Mouse (Mus musculus): Measurements from ENCODE around the gene Anxa4.
A peak's percentile ranks its signal among the peaks of the same experiment; 100 is the strongest.

The Anxa4 gene

DNA sequence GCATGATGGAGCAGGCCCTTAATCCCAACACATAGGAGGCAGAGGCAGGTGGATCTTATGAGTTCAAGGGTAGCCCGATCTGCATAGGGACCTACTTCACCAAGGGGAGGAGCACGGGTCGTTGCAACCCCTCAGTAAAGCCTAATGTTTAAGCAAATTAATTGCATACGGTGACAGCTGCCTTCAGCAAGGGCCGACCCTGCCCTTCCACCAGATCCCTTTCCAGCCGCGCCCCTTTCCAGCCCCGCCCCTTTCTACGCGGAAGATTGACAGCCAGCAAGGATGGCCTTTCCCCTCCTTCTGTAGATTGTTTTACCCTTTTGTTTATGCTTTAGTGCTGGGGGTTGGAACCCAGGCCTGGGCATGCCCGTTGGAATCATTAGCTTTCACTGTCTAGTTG, 8.0 kb upstream of the Anxa4 start:
- DNase-seq (ENCODE audit: low read depth, low spot score): no peak

DNA sequence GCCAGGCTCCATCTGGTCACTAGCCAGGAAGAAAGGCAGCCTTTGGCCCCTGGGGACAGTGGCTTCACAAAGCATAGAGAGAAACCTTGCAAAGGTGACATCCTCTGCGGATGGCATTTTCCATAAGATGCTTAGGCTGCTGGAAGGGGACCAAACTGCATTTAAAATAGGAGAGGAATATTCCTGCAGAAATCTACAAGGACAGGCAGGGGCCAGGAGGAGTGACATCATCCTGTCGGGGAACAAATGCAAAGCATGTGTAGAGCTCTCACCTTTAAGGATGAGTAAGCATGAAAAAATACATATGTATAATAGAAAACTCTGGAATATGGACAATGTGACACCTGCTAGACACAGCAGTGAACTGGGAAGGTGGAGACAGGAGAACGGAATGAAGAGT, 7.1 kb upstream of the Anxa4 start:
- no peak for DNase-seq (ENCODE audit: low read depth, low spot score)

DNA sequence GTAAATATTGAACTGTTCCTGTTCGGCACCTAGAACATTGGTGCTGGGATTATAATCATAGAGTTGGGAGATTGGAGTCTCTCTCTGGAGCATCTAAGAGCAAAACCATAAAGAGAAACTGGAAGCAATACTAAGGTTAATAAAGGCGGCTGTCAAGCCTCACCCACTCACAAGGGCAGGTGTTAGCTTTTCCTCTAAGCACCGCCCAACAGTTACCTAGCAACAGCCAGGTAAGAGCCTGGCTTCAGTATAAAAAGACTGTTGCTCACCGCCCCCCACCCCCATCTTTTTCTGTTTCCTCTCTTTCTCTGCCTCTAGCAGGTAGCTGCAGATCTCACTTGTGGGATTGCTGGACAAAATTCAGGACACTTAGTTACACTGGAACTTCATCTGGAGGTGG, 4.1 kb upstream of the Anxa4 start:
- no peak for DNase-seq (ENCODE audit: low read depth, low spot score)

DNA sequence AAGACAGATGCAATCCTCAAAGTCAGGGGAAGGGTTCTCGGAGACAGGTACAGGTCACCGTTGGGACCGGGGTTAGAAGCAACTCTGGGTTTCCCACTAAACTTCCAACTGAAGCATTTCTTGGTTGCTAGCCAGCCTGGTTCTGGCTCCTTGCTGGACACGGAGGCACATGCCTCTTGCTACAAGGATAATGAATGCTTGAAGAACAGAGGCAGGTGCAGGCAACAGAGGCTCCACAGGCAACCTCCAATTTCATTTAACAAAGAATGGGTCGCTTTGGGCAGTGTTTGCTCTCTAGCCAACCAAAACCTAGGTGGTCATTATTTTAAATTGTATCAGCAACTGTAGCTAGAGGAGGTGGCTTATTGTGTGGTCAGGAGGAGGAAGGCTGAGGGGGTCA, 573 bp upstream of the Anxa4 start:
- no peak for DNase-seq (ENCODE audit: low read depth, low spot score)

DNA sequence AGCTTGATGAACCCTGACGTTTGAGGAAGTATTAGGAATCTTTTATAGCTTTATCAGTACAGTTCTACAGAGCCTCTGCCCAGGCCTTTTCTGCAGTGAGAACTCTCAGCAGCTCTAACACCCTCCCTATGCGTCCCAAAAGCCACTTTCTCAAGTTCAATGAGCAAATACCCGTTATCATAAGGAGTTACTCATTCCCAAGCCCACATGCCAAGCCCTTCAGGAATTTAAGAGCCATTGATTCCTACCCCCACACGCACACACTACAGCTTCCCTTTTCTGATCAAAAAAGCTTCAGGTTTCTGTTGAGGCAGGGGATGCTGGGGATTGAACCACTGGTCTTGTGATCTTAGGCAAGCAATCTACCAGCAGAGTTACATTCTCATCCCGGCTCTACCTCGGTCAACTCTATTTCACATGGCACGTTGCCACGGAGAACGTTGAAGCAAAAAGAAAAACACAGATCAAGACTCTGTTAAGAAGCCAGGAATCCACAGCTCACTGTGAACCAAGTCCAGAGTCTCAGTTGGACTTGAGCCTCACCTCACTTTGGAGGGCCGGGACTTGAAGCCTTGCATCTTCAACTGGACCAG, 2.9 kb downstream of the Anxa4 start:
- no peak for DNase-seq (ENCODE audit: low read depth, low spot score)

DNA sequence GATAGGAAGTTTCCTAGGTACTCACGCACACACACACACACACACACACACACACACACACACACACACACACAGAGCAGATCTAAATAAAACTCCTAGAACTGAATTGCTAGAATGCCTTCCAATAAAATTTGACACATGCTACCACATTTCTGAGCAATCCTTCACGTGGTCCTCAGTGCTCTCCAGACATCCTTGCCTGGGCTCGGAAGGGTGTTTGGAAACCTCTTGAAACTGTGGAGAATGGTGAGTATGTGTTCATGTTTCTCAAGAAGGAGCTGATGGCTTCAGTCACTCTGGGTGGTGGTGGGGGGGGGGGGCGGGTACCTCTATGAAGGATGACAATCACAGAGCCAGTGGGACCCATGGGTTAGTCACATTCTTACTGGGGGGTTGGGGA, 5.1 kb downstream of the Anxa4 start:
- no peak for DNase-seq (ENCODE audit: low read depth, low spot score)

DNA sequence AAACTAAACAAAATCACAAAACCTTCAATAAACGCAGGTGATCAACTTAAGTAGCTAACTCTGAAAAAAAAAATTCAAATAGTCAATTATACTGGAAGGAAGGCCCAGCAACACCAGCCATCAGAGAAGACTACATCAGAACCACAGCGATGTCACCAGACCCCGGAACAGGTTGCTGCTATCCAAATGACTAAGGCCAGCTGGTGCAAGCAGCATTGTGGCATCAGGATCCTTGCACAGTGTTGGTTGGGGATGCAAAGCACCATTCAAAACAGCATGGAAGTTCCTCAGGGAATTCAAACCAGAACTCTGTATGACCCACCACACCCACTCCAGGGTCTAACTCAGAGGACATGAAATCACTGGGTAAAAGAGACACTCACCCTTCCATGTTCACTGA, 6.8 kb downstream of the Anxa4 start:
- DNase-seq (ENCODE audit: low read depth, low spot score): no peak

DNA sequence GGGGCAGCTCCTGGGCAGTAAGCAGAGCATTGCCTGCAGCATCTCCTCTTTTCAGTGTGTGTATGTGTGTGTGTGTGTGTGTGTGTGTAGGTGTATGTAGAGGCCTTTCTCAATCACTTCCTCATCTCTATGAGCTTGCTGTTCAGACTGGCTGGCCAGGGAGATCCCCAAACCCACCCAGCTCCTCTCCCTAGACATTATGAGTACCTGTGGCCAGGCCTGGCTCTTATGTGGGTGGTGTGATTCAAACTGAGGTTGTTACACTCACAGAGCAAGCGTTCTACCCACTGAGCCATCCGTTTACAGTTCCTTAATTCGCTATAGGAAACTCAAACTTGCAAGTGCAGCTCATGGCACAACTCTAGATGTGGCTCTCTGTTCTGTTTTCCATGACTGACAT, 8.6 kb downstream of the Anxa4 start:
- no peak for DNase-seq (ENCODE audit: low read depth, low spot score)

DNA sequence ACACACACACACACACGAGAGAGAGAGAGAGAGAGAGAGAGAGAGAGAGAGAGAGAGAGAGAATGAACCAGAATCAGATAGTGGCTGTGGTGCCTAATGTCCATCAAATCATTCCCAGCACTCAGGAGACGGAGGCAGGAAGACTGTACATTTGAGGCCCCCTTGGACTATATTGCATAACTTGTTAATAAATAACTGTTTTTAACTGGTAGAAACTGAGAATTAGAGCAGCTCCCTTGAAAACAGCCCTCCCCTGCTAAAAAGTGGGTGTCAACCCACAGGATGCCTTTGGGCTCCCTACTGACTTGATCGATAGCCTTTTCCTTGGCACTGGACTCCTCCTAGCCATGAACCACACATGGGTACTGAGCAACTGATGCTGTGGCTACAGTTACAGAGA, 11.0 kb downstream of the Anxa4 start:
- DNase-seq (ENCODE audit: low read depth, low spot score): no peak

DNA sequence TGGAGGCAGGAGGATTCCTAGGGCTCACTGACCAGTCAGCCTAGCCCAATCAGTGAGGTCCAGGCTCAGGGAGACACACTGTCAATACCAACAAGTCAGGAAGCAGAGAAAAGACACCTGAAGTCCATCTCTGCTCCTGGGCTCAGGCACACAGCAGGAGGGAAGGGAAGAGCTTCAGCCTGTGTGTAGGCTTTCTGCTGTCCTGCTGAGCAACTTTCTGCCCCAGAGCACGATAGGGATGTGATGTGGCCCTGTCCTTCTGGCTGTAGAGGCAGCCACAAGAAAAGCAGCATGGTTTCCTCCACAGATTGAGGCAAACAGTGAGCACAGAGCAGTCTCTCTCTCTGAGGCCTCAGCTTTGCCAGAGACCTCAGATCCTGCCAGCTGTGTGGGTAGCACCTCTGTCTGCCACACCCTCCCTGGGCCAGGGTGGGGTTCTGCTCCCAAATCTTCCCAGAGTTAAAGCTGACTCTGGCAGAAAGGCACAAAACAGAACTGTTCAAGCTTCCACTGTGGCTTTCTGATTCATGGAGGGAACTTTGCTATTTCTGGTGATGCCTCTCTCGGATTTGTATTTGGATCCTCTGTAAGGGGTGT, 11.9 kb downstream of the Anxa4 start:
- peak; percentile 60 for DNase-seq (ENCODE audit: low read depth, low spot score)

DNA sequence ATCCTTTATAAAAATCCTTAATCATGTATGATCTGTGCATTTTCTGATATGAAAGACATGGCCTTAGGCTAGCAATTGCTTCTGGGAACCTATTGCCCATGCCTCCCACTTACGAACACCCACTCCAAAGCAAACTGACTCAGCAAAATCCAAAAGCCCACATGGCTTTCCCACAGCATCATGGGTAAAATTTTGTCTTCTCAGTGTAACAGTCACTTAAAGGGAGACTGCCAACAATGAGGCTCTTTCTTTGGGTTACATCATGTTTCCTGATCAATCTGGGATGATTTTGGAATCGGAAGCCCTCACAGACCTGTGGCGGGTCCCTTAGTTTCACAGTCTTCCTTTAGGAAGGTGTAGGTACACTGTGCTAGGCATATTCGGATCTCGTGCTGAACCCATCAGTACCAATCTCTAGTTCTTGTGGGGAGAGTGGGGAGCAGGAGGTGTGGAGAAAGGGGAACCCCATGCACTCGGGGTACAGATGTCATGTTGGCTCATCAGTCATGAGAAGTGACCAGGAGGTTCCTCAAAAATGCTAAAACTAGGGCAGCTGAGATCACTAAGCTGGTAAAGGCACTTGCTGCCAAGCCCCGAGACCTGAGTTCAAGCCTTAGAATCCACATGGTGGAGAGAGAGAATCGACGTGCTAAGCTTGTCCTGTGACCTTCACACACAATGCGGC, 14.3 kb downstream of the Anxa4 start:
- DNase-seq (ENCODE audit: low read depth, low spot score): peak; percentile 41

DNA sequence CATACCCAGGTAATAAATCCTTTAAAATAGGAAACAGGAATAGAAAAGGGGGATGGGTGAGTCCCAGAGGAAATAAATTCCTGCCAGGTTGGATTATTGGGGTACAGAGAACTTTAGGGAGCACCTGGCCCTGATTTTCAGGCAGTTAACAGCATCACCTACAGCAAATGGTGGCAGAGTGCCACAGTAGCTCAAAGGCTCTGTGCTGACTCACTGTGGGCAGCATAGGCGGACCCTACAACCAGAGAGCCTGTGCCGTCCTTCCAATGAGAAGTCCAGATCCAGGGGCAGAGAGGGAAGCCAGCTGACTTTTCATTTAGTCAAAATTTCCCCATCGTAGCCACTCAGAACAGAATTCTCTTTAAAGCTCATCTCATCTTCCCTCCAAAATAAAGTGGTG, 16.2 kb downstream of the Anxa4 start:
- peak; percentile 81 for DNase-seq (ENCODE audit: low read depth, low spot score)

DNA sequence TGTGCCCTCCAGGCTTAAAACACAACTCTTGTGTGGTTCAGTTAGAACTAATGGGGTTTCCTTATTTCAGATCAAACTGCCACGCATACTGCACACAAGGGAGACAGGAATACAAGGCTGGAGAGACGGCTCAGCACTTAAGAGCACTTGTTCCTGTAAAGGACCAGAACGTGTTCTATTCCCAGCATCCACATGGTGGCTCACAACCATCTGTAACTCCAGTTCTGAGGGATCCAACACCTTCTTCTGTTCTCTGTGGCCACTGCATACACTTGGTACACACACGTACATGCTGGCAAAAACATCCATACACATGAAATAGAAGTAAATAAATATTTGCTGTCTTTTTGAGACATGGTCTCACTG, 16.7 kb downstream of the Anxa4 start:
- peak; percentile 45 for DNase-seq (ENCODE audit: low read depth, low spot score)

DNA sequence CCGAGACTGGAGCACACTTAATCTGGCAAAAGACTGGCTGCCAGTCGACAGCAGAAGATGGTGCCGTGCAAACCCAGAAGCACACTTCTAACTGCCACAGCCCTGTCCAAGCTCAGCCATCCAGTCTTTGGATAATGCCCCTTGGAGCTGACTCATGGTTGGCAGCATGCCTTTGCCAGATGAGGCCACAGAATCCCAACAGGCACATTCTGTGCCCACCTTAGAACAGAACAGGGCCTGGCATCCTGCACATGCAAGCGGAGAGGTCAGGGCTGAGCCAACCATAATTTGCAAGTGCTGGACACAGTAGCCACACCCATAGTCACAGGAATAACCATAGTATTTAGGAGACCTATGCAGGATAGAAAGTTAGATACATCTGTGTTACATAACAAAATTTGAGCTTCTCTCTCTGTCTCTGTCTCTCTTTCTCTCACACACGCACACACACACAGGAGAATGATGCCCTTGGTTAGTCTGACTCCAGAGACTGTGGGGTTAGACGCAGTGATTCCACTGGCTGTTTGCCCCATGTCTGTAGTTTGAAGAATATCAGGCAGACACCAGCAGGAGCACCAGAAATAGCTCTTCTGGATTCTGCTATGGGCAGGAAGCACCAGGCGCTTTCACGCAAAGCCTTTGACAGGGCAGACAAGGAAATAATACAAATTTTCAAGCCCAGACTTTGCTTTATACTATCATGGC, 17.2 kb downstream of the Anxa4 start:
- peak; percentile 69 for DNase-seq (ENCODE audit: low read depth, low spot score)

DNA sequence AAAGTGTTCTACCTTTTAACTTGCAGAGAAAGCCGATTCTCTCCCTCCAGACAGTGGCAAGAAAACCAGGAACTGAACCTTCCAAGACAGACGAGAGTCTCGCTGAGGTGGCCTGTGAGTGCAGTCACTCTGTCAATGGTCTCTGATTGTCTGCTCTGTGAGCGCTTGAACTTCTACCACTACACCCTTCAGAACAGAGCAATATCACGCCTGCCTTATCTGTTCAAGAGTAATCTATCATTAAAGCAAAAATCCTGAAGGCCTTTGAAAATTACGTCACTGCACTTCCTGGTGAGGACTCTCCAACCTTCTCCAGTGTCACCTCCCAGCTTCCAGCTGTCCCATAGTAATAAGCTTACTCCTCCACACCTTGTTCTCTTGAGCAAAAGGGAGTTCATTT, 18.4 kb downstream of the Anxa4 start:
- no peak for DNase-seq (ENCODE audit: low read depth, low spot score)

DNA sequence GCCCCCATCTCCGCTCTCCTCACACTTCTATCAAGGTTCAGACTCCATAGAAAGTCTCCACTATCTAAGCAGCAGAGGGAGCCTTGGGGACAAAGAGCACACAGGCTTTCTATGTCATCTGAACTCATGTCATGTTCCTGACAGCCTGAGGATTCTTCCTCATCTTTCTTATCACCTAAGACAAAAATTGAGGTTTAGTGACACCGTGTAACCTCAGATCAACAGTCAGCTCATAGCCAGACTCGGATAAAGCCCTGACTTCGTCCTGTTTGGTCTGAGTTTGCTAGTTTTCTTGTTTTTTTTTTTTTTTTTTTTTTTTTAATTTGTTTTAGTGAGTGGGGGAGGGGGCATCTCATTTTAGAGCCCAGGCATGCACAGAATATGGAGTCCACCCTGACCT, 19.6 kb downstream of the Anxa4 start:
- no peak for DNase-seq (ENCODE audit: low read depth, low spot score)

DNA sequence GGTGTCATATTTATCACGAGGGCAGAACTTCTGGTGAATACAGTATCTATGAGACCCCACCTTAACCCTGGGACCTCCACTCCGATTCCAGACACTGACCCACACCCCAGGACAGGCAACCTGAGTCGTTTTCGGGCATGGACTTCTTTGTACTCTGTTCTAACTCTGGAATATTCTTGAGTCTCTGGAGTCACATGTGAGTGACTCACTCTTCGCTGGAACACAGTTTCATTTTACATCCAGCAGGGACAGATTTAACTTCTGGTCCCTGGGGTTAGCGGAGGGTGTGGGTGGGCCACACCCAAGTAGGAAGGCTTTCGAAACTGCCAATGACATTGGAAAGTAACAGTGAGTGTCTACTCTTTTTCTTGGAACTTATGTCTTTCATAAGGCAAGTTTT, 20.8 kb downstream of the Anxa4 start:
- peak; percentile 94 for DNase-seq (ENCODE audit: low read depth, low spot score)

DNA sequence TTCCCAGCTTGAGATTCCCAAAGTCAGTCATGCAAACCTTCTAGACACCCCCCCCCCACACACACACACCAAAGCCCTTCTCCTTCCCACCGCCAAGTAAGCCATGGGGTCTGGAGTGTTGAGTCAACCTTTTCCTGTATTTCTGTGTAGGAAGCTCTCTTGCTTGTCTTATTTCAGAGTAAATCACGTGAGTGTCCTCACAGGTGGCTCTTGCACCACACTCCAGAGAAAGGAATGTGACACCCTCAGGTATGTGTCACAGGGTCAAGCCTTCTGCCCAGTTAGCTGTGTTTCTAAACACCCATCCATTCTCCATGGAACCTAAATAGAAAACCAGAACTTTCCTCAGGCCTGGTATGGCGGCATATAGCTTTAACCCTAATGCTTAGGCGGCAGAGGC, 24.4 kb downstream of the Anxa4 start:
- DNase-seq (ENCODE audit: low read depth, low spot score): no peak

DNA sequence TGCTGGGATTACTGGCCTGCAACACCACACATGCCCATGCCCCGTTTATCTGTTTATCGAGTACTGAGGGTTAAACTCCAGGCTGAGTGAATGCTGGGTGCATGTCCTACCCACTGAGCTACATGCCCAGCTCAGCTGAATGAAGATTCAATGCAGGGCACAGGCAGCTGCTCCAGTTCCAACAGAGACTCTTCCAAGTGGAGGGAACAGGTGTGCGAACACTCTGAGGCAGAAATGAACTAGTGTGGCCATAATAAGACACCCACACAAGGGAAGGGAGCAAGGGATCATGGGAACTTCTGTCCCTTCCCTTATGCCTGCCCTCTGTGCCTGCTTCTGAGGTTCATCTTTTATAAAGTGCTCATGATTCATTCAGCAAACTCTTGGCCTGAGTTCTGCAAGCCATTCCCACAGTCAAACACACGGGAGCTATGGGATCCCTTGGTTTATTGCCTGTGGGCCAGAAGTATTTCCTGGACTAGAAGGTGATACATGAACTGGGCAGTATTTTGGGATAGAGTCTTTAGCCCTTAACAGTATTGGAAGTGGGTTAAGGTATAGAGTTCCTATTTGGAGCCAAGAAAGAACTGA, 25.1 kb downstream of the Anxa4 start:
- peak; percentile 75 for DNase-seq (ENCODE audit: low read depth, low spot score)

DNA sequence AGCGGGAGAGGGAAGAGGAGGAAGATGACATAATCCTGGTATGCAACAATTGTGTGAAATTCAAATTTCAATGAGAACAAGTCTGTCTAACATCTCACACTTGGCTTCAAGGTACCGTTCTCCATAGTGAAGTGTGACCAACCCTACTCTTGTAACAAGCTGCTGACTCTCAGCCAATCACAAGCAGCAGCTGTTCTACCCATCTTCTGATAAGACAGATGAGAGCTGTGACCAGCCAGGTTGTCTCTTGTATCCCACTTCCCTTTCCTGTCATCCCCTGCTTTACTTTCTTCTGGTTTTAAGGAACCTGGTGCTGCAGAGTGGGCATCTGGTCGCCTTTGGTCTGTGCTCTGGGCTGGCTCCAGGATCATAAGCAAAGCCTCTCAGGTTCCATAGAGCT, 25.9 kb downstream of the Anxa4 start:
- DNase-seq (ENCODE audit: low read depth, low spot score): no peak

DNA sequence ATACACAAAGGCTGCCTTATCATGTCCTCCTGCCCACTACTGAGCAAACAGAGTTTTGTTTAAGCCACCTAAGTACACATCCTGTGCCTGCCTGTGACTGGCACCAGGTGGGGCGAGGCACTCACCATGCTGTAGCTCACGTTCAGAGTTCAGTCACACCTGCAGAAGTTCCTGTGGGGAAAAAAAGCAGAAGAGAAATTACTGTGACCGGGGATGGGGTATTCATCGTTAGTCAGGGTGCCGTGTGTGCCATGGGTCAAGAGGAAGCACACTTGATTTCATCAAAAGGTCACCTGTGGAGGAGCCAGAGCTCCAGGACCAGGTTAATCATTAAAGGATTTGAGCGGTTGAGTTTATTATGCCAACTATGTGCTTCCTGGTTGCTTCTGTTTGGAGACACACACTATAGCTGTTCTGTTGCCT, 27.7 kb downstream of the Anxa4 start:
- no peak for DNase-seq (ENCODE audit: low read depth, low spot score)

DNA sequence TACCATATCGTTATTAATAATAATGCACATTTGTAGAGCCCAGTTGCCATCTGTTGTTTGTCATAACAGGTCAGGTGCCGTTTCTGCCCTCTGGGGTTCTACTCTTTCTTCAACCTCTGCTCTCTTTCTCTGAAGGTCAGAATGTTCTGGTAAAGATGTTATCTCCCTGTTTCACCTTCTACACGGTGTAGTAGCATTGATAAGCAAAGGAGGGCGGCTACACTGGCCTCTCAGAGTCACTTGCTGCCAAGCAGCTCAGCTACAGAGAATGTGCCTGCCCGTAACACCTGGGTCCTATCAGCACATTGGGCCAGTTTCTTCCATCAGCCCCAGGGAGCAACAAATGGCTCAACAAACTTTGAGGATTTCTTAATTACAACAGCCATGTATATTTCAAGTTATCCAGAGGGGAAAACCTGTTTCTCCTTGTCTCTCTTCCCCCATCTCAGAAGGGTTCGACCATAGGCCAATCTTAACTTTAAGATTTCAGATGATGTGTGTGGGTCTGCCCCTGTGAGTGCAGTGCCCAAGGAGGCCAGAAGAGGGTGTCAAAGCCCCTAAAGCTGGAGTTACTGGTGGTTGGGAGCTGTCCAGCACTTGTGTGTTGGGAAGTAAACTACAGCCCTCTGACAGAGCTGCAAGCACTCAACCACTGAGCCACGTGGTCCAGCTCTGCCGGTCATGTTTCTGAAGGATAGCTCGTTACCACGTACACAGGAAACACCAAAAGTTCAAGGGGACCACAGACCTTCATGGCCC, 39.1 kb downstream of the Anxa4 start:
- peak; percentile 56 for DNase-seq (ENCODE audit: low read depth, low spot score)

Data from 3T3-L1 (cell line).